Mouse (Mus musculus): ENCODE results near the gene Rbfox1. TPM values are rescaled to one million over a fixed set of nuclear protein-coding genes. Genes with fewer than 3 reads are reported as not detected.
A peak's percentile ranks its signal among the peaks of the same experiment; 100 is the strongest.

Gene Rbfox1
- polyA plus RNA-seq, 1 experiment from 2014 or later, result 103 TPM

- H3K9me3 ChIP-seq, result no peaks in the 10 kb centered on the region
- H3K36me3 ChIP-seq, result no peaks in the 10 kb centered on the region
- H3K27me3 ChIP-seq, result no peaks in the 10 kb centered on the region
- no peak overlapping the region for H3K9ac ChIP-seq (replicated peaks)
- no peak overlapping the region for H3K4me2 ChIP-seq (replicated peaks)
- ATAC-seq, result 0 out of 2 replicates have a peak, but pooled peaks have one; percentile 43
- H3K27ac ChIP-seq, result no peak overlapping the region
- WGBS, result 53% methylated on average over 3 of the region's 3 CpGs
- peaks cover 6% of the 10 kb centered on the region; the same call in 1 of the 2 replicates for H3K4me1 ChIP-seq (replicated peaks)
- no peak overlapping the region for H3K4me3 ChIP-seq (replicated peaks)
Observed at GRCm38 (mm10) chr16:6754847-6755246, 869.7 kb downstream of the Rbfox1 start.

- no peaks in the 10 kb centered on the region for H3K36me3 ChIP-seq
- H3K27ac ChIP-seq, result no peak overlapping the region
- H3K9ac ChIP-seq (replicated peaks), result no peak overlapping the region
- no peak overlapping the region for H3K4me3 ChIP-seq (replicated peaks)
- no peak overlapping the region for H3K4me2 ChIP-seq (replicated peaks)
- H3K27me3 ChIP-seq, result no peaks in the 10 kb centered on the region
- H3K4me1 ChIP-seq (replicated peaks), result peaks cover 8% of the 10 kb centered on the region; the same call in 1 of the 2 replicates
- ATAC-seq, result no peak
- no peaks in the 10 kb centered on the region for H3K9me3 ChIP-seq
- WGBS, result 85% methylated on average over 14 of the region's 14 CpGs
Observed at GRCm38 (mm10) chr16:6769495-6770237, 884.5 kb downstream of the Rbfox1 start.

GRCm38 (mm10) chr16:6777506-6778185 is 892.5 kb downstream of the Rbfox1 start:
- WGBS, result 83% methylated on average over 6 of the region's 6 CpGs

GRCm38 (mm10) chr16:6784144-6784543 is 899.0 kb downstream of the Rbfox1 start:
- WGBS, result 87% methylated on average over 5 of the region's 5 CpGs
- no peak for ATAC-seq
- peaks cover 3% of the 10 kb centered on the region; the same call in 1 of the 2 replicates for H3K4me1 ChIP-seq (replicated peaks)
- no peaks in the 10 kb centered on the region for H3K27me3 ChIP-seq
- no peak overlapping the region for H3K9ac ChIP-seq (replicated peaks)
- H3K9me3 ChIP-seq, result no peaks in the 10 kb centered on the region
- H3K4me3 ChIP-seq (replicated peaks), result no peak overlapping the region
- no peak overlapping the region for H3K4me2 ChIP-seq (replicated peaks)
- H3K27ac ChIP-seq, result no peak overlapping the region
- no peaks in the 10 kb centered on the region for H3K36me3 ChIP-seq

More at GRCm38 (mm10) chr16:6777506-6778185, 892.5 kb downstream of the Rbfox1 start:
- H3K27me3 ChIP-seq, result no peaks in the 10 kb centered on the region
- no peaks in the 10 kb centered on the region for H3K4me1 ChIP-seq (replicated peaks)
- H3K4me2 ChIP-seq (replicated peaks), result no peak overlapping the region
- H3K4me3 ChIP-seq (replicated peaks), result no peak overlapping the region
- no peak for ATAC-seq
- H3K27ac ChIP-seq, result no peak overlapping the region
- H3K9me3 ChIP-seq, result no peaks in the 10 kb centered on the region
- H3K9ac ChIP-seq (replicated peaks), result no peak overlapping the region
- no peaks in the 10 kb centered on the region for H3K36me3 ChIP-seq

- Histone ChIP-seq H3K36me3 (no peaks in the 10 kb centered on the region), H3K4me1 (replicated peaks) (peaks cover 3% of the 10 kb centered on the region; the same call in 1 of the 2 replicates), H3K27ac (no peak overlapping the region), H3K9me3 (no peaks in the 10 kb centered on the region), H3K9ac (replicated peaks) (no peak overlapping the region), H3K4me2 (replicated peaks) (no peak overlapping the region), H3K27me3 (no peaks in the 10 kb centered on the region), H3K4me3 (replicated peaks) (no peak overlapping the region)
- ATAC-seq, result no peak
- 69% methylated on average over 4 of the region's 4 CpGs for WGBS
Observed at GRCm38 (mm10) chr16:6785026-6785425, 899.9 kb downstream of the Rbfox1 start.

- Histone ChIP-seq H3K27ac (no peak overlapping the region), H3K36me3 (no peaks in the 10 kb centered on the region), H3K4me2 (replicated peaks) (no peak overlapping the region), H3K4me3 (replicated peaks) (no peak overlapping the region), H3K9me3 (no peaks in the 10 kb centered on the region), H3K27me3 (no peaks in the 10 kb centered on the region), H3K9ac (replicated peaks) (no peak overlapping the region), H3K4me1 (replicated peaks) (no peaks in the 10 kb centered on the region; the same call in 1 of the 2 replicates)
- WGBS, result 86% methylated on average over 3 of the region's 3 CpGs
- no peak for ATAC-seq
Observed at GRCm38 (mm10) chr16:6791218-6791617, 906.1 kb downstream of the Rbfox1 start.

GRCm38 (mm10) chr16:6791655-6792054 is 906.5 kb downstream of the Rbfox1 start:
- Histone ChIP-seq H3K4me1 (replicated peaks) (no peaks in the 10 kb centered on the region; the same call in 1 of the 2 replicates), H3K27me3 (no peaks in the 10 kb centered on the region), H3K4me3 (replicated peaks) (no peak overlapping the region), H3K36me3 (no peaks in the 10 kb centered on the region), H3K9me3 (no peaks in the 10 kb centered on the region), H3K4me2 (replicated peaks) (no peak overlapping the region), H3K27ac (no peak overlapping the region), H3K9ac (replicated peaks) (no peak overlapping the region)
- peak; percentile 75 for ATAC-seq
- 14% methylated on average over 9 of the region's 9 CpGs for WGBS

GRCm38 (mm10) chr16:6806246-6806645 is 921.1 kb downstream of the Rbfox1 start:
- no peaks in the 10 kb centered on the region for H3K9me3 ChIP-seq
- no peak overlapping the region for H3K4me3 ChIP-seq (replicated peaks)
- H3K36me3 ChIP-seq, result no peaks in the 10 kb centered on the region
- H3K4me2 ChIP-seq (replicated peaks), result no peak overlapping the region
- no peaks in the 10 kb centered on the region for H3K27me3 ChIP-seq
- H3K9ac ChIP-seq (replicated peaks), result no peak overlapping the region
- ATAC-seq, result no peak
- WGBS, result 89% methylated on average over 2 of the region's 2 CpGs
- H3K4me1 ChIP-seq (replicated peaks), result no peaks in the 10 kb centered on the region
- H3K27ac ChIP-seq, result no peak overlapping the region

GRCm38 (mm10) chr16:6807835-6808234 is 922.7 kb downstream of the Rbfox1 start:
- ATAC-seq, result no peak
- WGBS, result 74% methylated on average over 2 of the region's 2 CpGs
- no peak overlapping the region for H3K27ac ChIP-seq
- H3K4me1 ChIP-seq (replicated peaks), result no peaks in the 10 kb centered on the region
- no peaks in the 10 kb centered on the region for H3K36me3 ChIP-seq
- H3K27me3 ChIP-seq, result no peaks in the 10 kb centered on the region
- no peak overlapping the region for H3K4me3 ChIP-seq (replicated peaks)
- H3K9me3 ChIP-seq, result no peaks in the 10 kb centered on the region
- H3K4me2 ChIP-seq (replicated peaks), result no peak overlapping the region
- H3K9ac ChIP-seq (replicated peaks), result no peak overlapping the region

- ATAC-seq, result no peak
- Histone ChIP-seq H3K27me3 (no peaks in the 10 kb centered on the region), H3K4me2 (replicated peaks) (no peak overlapping the region), H3K9ac (replicated peaks) (no peak overlapping the region), H3K9me3 (no peaks in the 10 kb centered on the region), H3K4me1 (replicated peaks) (no peaks in the 10 kb centered on the region), H3K27ac (no peak overlapping the region), H3K36me3 (no peaks in the 10 kb centered on the region), H3K4me3 (replicated peaks) (no peak overlapping the region)
- 80% methylated on average over 3 of the region's 3 CpGs for WGBS
Observed at GRCm38 (mm10) chr16:6813871-6814270, 928.7 kb downstream of the Rbfox1 start.

GRCm38 (mm10) chr16:6821741-6822140 is 936.6 kb downstream of the Rbfox1 start:
- no peaks in the 10 kb centered on the region for H3K9me3 ChIP-seq
- no peaks in the 10 kb centered on the region for H3K27me3 ChIP-seq
- H3K4me1 ChIP-seq (replicated peaks), result no peaks in the 10 kb centered on the region
- no peaks in the 10 kb centered on the region for H3K36me3 ChIP-seq
- no peak for ATAC-seq
- H3K4me2 ChIP-seq (replicated peaks), result no peak overlapping the region
- H3K9ac ChIP-seq (replicated peaks), result no peak overlapping the region
- WGBS, result 71% methylated on average over 1 of the region's 1 CpGs
- no peak overlapping the region for H3K4me3 ChIP-seq (replicated peaks)
- no peak overlapping the region for H3K27ac ChIP-seq

- 85% methylated on average over 6 of the region's 6 CpGs for WGBS
Observed at GRCm38 (mm10) chr16:6829892-6830524, 944.9 kb downstream of the Rbfox1 start.

More at GRCm38 (mm10) chr16:6829892-6830524, 944.9 kb downstream of the Rbfox1 start:
- Histone ChIP-seq H3K4me1 (replicated peaks) (no peaks in the 10 kb centered on the region), H3K9me3 (no peaks in the 10 kb centered on the region), H3K4me2 (replicated peaks) (no peak overlapping the region), H3K36me3 (no peaks in the 10 kb centered on the region), H3K27me3 (no peaks in the 10 kb centered on the region), H3K4me3 (replicated peaks) (no peak overlapping the region), H3K9ac (replicated peaks) (no peak overlapping the region), H3K27ac (no peak overlapping the region)
- no peak for ATAC-seq

Data from midbrain, embryonic 13.5 days (tissue).